Mouse (Mus musculus) bone marrow macrophage, adult 2 months (primary cell): ENCODE measurements around the gene Nampt.

Experiments used
- CTCF ChIP-seq: IDR thresholded peaks from 2 replicates; pipeline ENCODE4 v1.5.1; 2012; ENCODE audit warnings: low read depth, mild to moderate bottlenecking, low read length, moderate library complexity
- POLR2A ChIP-seq: IDR thresholded peaks from 2 replicates; pipeline ENCODE4 v1.6.1; 2012; ENCODE audit warnings: mild to moderate bottlenecking, low read depth, low read length, borderline replicate concordance

DNA sequence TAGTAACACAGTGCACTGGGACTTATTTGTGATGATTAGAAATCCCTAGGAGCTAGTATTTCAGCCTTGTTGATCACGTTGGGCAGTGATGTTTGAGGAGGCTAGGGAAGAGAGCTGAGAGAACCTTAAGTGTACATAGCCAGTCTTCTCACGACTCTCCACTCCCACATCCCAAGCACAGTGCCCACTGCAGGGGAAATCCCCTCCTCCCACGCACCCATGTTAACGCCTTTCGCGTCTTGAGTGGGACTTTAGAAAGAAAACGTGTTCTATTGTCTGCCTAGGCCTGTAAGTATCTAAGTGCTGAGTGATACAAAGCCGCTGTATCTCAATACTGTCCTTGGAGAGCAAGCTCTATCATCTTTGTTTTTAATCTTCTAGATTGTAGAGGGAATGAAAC is 27.0 kb downstream of the Nampt start:
- TF ChIP-seq CTCF = no peak
- TF ChIP-seq POLR2A = no peak
